Mouse (Mus musculus): Measurements from ENCODE around the gene Zfpm1. TPM values are rescaled to one million over a fixed set of nuclear protein-coding genes. Genes with fewer than 3 reads are reported as not detected.

The Zfpm1 gene
- 1.5 and 2.0 TPM in 2 replicates for polyA plus RNA-seq (2016; fragmentation: Nextera tagmentation; extraction: Ambion mirVana)

DNA sequence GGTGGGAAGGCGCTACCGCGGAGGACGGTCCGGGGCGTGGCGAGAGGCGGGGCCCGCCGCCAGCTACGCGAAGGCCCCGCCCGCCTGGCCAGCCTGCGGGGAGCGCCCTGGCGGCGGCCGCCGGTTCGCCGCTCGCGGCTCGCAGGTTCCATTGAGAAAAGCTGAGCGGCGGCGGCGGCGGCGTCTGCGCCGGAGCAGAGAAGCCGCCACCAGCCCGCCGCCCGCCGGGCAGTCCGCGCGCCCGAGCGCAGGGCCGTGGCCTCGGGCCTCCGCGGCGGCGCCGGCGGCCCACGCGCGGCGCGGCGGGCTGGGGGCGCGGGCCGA lies at the start of gene Zfpm1:
TSS of gene Zfpm1 (plus strand) at position 107 of the 324 bp plus-strand sequence.
- DNase-seq (ENCODE audit: low spot score), result no peak
- H3K4me3 ChIP-seq, result peak within 1 kb of the TSS; percentile 78
- H3K27me3 ChIP-seq (replicated peaks; ENCODE audit: low read depth, poor library complexity, severe bottlenecking), result peaks cover 71% of the 10 kb centered on the region
- no peaks in the 10 kb centered on the region for H3K9me3 ChIP-seq
- peaks cover 76% of the 10 kb centered on the region for H3K4me1 ChIP-seq
- H3K36me3 ChIP-seq (replicated peaks), result no peaks in the 10 kb centered on the region
- peak within 1 kb of the TSS; percentile 86 for H3K27ac ChIP-seq (replicated peaks)
- 3% methylated on average over 60 of the region's 60 CpGs for WGBS

DNA sequence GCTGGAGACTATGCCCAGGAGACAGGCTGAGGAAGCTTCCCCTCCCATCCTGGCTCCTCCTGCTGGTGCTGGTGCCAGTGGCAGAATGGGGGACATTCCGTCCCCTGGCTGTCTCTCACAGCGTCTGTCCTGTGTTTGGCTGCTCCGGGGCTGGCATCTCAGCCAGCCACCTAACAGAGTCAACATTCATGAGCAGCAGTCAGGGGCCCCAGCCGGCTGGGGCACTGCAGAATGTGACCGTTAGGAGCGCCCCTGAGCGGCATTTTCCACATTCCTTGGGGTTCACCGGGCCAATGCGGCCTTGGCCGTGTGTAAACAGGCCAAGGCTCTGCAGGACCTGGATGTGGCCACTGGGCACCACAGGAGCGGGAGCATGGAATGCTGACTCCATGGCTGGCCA lies 47.9 kb upstream of the Zfpm1 start:
- peaks cover 57% of the 10 kb centered on the region for H3K4me1 ChIP-seq
- H3K27ac ChIP-seq (replicated peaks), result 0 out of 2 replicates have a peak overlapping the region, but pooled peaks have one; percentile 37
- H3K36me3 ChIP-seq (replicated peaks), result no peaks in the 10 kb centered on the region
- DNase-seq (ENCODE audit: low spot score), result peak; percentile 74
- H3K4me3 ChIP-seq, result no peak overlapping the region; the same call in 1 of the 2 replicates
- peaks cover 57% of the 10 kb centered on the region for H3K27me3 ChIP-seq (replicated peaks; ENCODE audit: low read depth, poor library complexity, severe bottlenecking)
- 28% methylated on average over 11 of the region's 11 CpGs for WGBS
- H3K9me3 ChIP-seq, result no peaks in the 10 kb centered on the region

DNA sequence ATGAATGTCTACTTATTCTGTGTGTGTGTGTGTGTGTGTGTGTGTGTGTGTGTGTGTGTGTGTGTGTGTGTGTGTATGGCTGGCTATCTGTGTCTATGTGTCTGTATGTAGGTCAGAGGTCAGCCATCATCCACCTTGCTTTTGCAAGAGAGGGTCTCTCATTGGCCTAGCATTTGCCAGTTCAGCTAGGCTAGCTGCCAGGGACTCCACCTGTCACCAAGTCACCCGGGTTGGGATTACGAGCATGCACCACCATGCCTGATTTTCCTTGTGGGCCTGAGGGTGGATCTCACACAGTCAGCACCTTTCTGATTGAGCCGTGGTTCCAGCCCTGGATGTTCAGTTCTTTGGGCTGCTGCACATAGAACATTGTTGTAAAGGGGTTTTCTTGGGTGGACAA lies 45.4 kb upstream of the Zfpm1 start:
- 92% methylated on average over 3 of the region's 3 CpGs for WGBS
- Histone ChIP-seq H3K27me3 (replicated peaks; ENCODE audit: low read depth, poor library complexity, severe bottlenecking) (peaks cover 32% of the 10 kb centered on the region), H3K4me1 (peaks cover 36% of the 10 kb centered on the region), H3K36me3 (replicated peaks) (no peaks in the 10 kb centered on the region), H3K9me3 (no peaks in the 10 kb centered on the region), H3K4me3 (no peak overlapping the region), H3K27ac (replicated peaks) (no peak overlapping the region)
- DNase-seq (ENCODE audit: low spot score), result no peak

DNA sequence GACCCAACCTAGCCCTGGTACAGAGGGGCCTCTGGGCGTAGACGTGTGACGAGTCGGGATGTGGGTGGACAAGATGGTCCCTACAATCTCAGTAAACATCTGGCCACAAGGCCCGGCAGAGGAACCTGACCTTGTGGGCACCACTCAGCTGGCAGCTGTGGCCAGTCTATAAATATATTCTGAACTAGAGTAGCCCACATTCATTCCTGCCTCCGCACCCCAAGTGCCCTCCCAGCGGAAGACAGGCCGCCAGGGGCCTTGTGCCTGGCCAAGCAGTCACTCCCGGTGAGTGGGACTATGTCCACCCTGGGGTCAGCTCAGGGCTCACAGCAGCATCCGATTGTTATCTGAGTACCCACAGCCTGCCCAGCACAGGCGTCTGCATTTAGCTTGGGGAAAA lies 43.7 kb upstream of the Zfpm1 start:
- no peak for DNase-seq (ENCODE audit: low spot score)
- peaks cover 15% of the 10 kb centered on the region for H3K27me3 ChIP-seq (replicated peaks; ENCODE audit: low read depth, poor library complexity, severe bottlenecking)
- H3K27ac ChIP-seq (replicated peaks), result no peak overlapping the region
- no peaks in the 10 kb centered on the region for H3K36me3 ChIP-seq (replicated peaks)
- no peaks in the 10 kb centered on the region for H3K9me3 ChIP-seq
- 78% methylated on average over 11 of the region's 11 CpGs for WGBS
- H3K4me3 ChIP-seq, result no peak overlapping the region
- H3K4me1 ChIP-seq, result peaks cover 29% of the 10 kb centered on the region

DNA sequence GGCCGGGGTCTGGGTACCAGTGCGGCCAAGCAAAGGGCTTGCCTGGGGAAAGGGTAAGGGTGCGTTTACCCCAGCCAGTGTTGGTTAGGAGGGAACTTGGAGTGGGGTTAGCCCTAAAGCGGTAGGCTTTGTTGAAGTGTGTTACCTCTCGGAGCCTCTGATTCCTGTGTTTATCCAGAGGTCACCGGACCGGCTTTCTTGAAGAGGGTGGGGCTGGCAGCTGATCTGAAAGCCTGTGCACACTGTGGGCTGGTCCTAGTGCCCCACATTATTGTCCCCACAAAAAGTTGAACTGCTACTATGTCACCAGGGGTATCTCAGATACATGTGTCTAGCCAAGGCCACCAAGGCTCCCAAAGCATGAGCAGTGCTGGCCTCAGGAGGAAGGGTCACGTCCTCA lies 43.2 kb upstream of the Zfpm1 start:
- Histone ChIP-seq H3K27ac (replicated peaks) (no peak overlapping the region), H3K27me3 (replicated peaks; ENCODE audit: low read depth, poor library complexity, severe bottlenecking) (peaks cover 12% of the 10 kb centered on the region), H3K36me3 (replicated peaks) (no peaks in the 10 kb centered on the region), H3K4me1 (peaks cover 27% of the 10 kb centered on the region), H3K4me3 (no peak overlapping the region), H3K9me3 (no peaks in the 10 kb centered on the region)
- DNase-seq (ENCODE audit: low spot score), result no peak
- 70% methylated on average over 8 of the region's 8 CpGs for WGBS

DNA sequence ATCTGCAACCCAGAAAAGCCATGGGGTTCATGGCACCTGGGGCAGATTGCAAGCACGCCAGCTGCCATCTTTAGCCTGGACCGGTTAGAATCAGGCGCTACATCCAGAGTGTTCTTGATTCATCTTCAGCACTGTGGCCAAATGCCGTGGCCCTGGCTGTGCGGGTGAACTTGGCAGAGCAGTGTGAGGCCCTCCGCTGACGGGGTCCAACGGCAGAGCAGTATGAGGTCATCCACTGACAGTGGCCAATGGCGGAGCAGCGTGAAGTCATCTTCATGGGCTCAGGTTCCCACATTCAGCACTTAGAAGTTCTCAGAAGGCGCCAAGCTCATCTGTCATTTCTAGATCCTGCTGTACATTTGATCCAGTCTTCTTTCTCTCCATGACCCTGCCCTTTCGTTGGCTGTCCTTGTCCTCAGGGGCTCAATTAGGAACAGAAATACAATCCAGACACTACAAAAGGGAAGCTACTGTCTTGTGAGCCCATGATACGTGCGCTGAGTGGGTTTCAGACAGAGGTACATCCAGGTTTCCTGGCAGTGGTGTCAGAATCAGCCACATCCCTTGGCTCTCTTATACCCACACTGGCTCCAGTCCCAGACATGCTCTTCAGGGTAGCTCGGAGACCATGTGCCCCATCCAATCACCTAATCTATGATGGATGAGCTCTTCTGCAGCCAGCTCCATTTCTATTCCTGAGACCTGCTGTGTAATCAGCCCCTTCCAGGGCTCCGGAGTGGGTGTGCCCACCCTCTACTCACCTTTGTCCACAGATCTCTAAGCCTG lies 41.5 kb upstream of the Zfpm1 start:
- Histone ChIP-seq H3K4me3 (no peak overlapping the region), H3K36me3 (replicated peaks) (no peaks in the 10 kb centered on the region), H3K4me1 (peaks cover 17% of the 10 kb centered on the region), H3K27me3 (replicated peaks; ENCODE audit: low read depth, poor library complexity, severe bottlenecking) (no peaks in the 10 kb centered on the region; the same call in 1 of the 2 replicates), H3K9me3 (no peaks in the 10 kb centered on the region), H3K27ac (replicated peaks) (no peak overlapping the region)
- DNase-seq (ENCODE audit: low spot score), result no peak
- WGBS, result 88% methylated on average over 16 of the region's 16 CpGs

DNA sequence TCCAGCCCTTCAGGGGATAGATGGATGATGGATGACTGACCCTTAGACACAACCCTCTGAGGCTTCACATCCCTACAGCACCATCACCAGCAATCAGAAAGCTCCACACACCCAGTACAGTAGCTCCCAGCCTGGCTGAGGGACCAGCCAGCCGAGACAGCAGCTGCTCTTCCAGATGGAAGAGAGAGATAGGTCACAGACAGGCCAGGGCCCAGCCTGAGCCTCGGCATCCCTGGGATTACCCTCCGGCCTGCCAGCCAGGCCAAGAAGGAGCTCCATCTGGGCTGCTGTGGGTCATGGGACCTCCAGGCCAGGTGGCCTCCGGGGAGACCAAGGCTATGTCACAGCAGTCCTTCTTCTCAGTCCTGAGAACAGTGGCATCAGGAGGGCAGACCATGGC lies 38.6 kb upstream of the Zfpm1 start:
- Histone ChIP-seq H3K36me3 (replicated peaks) (no peaks in the 10 kb centered on the region), H3K4me3 (no peak overlapping the region), H3K4me1 (peaks cover 31% of the 10 kb centered on the region), H3K27me3 (replicated peaks; ENCODE audit: low read depth, poor library complexity, severe bottlenecking) (0 out of 2 replicates have a peak, but pooled peaks cover 4% of the 10 kb centered on the region), H3K27ac (replicated peaks) (no peak overlapping the region), H3K9me3 (no peaks in the 10 kb centered on the region)
- no peak for DNase-seq (ENCODE audit: low spot score)
- WGBS, result 81% methylated on average over 4 of the region's 4 CpGs

DNA sequence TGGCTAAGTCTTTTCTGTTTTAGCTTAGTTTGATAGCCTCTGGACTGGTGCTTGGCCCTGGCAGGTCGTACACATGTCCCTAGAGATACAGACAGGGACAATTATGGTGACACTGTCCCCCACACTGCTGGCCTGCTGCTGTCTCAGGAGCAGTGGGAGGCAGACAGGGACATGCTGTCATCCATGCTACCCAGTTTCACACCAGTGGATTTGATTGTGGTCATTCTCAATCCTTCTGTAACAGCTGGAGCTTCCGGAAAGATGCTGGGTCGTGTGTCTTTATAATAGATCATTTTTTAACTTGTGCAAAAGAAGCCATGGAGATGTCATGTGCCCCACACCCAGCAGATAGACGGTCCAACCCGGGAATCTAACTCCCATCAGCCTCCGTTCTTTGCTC lies 36.8 kb upstream of the Zfpm1 start:
- 84% methylated on average over 6 of the region's 6 CpGs for WGBS
- 0 out of 2 replicates have a peak, but pooled peaks cover 4% of the 10 kb centered on the region for H3K27me3 ChIP-seq (replicated peaks; ENCODE audit: low read depth, poor library complexity, severe bottlenecking)
- DNase-seq (ENCODE audit: low spot score), result no peak
- no peaks in the 10 kb centered on the region for H3K9me3 ChIP-seq
- H3K4me3 ChIP-seq, result no peak overlapping the region
- H3K36me3 ChIP-seq (replicated peaks), result no peaks in the 10 kb centered on the region
- no peak overlapping the region for H3K27ac ChIP-seq (replicated peaks)
- peaks cover 22% of the 10 kb centered on the region for H3K4me1 ChIP-seq

DNA sequence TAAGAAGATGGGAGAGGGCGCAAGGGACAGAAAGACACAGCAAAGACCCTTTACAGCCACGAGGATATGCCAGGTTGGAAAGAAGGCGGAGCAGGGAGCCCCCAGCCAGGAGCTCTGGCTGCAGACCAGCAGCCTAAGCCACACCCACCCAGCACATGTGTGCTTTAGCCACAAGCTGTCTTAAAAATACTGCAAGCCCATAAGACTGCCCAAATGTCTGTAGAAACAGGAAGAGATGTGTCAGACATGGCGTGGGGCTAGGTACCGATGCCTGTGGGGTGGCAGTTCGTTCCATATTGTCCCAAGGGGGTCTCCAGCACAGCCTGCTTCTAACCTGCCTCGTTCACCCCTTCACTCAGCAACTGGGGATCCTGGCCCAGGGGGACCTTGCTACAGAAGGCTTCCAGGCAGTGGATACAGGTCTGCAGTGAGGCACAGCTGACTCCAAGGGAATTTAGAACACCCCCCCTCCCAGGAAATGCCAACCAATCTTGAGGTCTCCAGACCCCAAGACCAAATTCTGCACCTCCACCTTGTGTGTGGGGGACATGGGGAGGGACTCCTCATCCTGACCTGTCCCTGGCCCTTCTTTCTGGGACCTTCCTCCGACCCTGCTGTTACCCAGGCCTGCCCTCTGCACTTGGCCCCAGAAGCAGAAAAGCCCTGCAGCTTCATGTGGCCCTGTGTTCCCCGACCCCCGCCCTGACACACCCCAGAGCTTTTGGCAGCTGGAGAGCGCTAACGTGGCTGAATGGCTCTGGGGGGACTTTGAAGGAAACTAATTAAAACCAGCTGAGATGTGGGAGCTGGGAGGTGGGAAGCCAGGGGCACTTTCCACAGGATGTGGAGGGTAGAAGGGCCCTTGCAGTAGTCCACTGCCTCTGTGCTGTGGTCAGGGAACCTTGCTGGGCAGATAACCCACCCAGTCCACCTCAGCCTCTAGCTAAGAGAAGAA lies 35.4 kb upstream of the Zfpm1 start:
- no peak overlapping the region for H3K4me3 ChIP-seq
- DNase-seq (ENCODE audit: low spot score), result peak; percentile 57
- WGBS, result 34% methylated on average over 12 of the region's 12 CpGs
- peak overlapping the region; percentile 26; the same call in 1 of the 2 replicates for H3K27ac ChIP-seq (replicated peaks)
- peaks cover 22% of the 10 kb centered on the region for H3K4me1 ChIP-seq
- no peaks in the 10 kb centered on the region for H3K36me3 ChIP-seq (replicated peaks)
- H3K9me3 ChIP-seq, result no peaks in the 10 kb centered on the region
- 0 out of 2 replicates have a peak, but pooled peaks cover 4% of the 10 kb centered on the region for H3K27me3 ChIP-seq (replicated peaks; ENCODE audit: low read depth, poor library complexity, severe bottlenecking)

DNA sequence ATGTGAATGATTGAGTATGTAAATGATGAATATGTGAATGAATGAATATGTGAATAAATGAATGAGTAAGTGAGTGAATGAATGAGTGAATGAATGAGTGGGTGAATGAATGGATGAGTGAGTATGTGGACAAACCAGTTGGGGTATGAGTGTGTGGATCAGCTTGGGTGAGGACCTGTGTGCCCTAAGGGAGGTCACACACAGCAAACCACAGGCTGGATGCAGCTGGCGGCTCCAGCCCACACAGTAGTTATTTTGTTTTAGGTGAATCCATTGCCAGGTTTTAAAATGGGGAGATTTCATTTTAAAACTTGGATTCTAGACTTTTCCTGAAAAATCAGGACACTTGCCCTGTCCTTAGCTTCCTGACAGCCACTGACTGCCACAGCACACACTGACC lies 30.2 kb upstream of the Zfpm1 start:
- WGBS, result 80% methylated on average over 1 of the region's 1 CpGs
- peaks cover 20% of the 10 kb centered on the region for H3K4me1 ChIP-seq
- H3K36me3 ChIP-seq (replicated peaks), result no peaks in the 10 kb centered on the region
- no peak overlapping the region for H3K27ac ChIP-seq (replicated peaks)
- peaks cover 29% of the 10 kb centered on the region; the same call in 1 of the 2 replicates for H3K27me3 ChIP-seq (replicated peaks; ENCODE audit: low read depth, poor library complexity, severe bottlenecking)
- no peaks in the 10 kb centered on the region for H3K9me3 ChIP-seq
- no peak overlapping the region for H3K4me3 ChIP-seq
- DNase-seq (ENCODE audit: low spot score), result no peak

DNA sequence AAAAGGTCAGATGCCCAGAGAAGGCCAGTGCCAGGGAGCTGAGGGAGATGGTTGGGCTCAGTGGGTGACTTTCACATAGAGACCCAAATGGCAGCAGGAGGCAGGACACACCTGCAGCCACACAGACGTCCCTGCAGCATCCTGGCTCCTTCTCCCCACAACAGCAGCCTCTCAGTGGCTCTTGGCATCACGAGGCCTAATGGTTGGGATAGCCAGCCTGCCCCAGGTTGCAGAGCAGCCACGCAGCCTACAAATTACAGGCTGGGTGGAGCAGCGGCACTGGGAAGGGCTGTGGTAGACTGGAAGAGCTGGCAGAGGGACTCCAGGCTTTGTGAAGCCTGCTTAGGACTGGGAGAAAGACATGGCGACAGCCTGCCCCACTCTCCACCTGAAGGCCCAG lies 29.6 kb upstream of the Zfpm1 start:
- 61% methylated on average over 5 of the region's 5 CpGs for WGBS
- H3K27me3 ChIP-seq (replicated peaks; ENCODE audit: low read depth, poor library complexity, severe bottlenecking), result peaks cover 29% of the 10 kb centered on the region; the same call in 1 of the 2 replicates
- no peaks in the 10 kb centered on the region for H3K9me3 ChIP-seq
- no peak for DNase-seq (ENCODE audit: low spot score)
- no peaks in the 10 kb centered on the region for H3K36me3 ChIP-seq (replicated peaks)
- peaks cover 14% of the 10 kb centered on the region for H3K4me1 ChIP-seq
- H3K27ac ChIP-seq (replicated peaks), result no peak overlapping the region
- H3K4me3 ChIP-seq, result no peak overlapping the region

DNA sequence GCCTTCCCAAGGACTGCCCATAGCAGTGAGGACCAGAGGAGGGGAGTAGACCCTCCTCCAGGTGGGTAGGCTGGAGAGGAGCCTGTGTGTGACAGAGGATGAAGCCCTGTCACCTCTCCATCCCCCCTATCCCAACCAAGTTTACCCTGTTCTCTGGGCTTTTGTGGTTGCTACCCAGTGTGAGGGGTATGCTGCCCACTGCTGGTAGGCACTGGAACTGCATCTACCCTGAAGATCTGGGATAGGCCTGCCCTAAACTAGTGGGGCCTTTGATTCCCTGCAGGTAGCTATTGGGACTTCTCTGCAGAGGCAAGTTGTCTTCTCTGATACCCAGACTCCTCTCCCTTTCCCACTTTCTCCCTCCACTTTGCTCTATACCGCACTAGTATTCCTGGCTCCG lies 22.6 kb upstream of the Zfpm1 start:
- Histone ChIP-seq H3K9me3 (no peaks in the 10 kb centered on the region), H3K4me3 (no peak overlapping the region), H3K36me3 (replicated peaks) (no peaks in the 10 kb centered on the region), H3K27ac (replicated peaks) (no peak overlapping the region), H3K4me1 (peaks cover 17% of the 10 kb centered on the region), H3K27me3 (replicated peaks; ENCODE audit: low read depth, poor library complexity, severe bottlenecking) (peaks cover 50% of the 10 kb centered on the region)
- DNase-seq (ENCODE audit: low spot score), result peak; percentile 84
- WGBS, result 43% methylated on average over 2 of the region's 2 CpGs

Measured in embryonic facial prominence, embryonic 10.5 days (tissue).